Mouse (Mus musculus): ENCODE data around the gene Tmem163. TPM values are rescaled to one million over a fixed set of nuclear protein-coding genes. Genes with fewer than 3 reads are reported as not detected.

The Tmem163 gene
- polyA plus RNA-seq, 1 experiment from 2014 or later: 0.62 TPM

GRCm38 (mm10) chr1:127666221-127666620, 13.1 kb downstream of the Tmem163 start:
- Histone ChIP-seq H3K27me3 (ENCODE audit: control insufficient read depth, insufficient read depth, low read length) (no peaks in the 10 kb centered on the region), H3K36me3 (ENCODE audit: control insufficient read depth, insufficient read depth, low read length) (no peaks in the 10 kb centered on the region), H3K4me1 (ENCODE audit: control insufficient read depth, insufficient read depth, low read length) (no peaks in the 10 kb centered on the region), H3K27ac (ENCODE audit: low read depth, low read length) (no peak overlapping the region), H3K9me3 (ENCODE audit: control insufficient read depth, low read length) (no peaks in the 10 kb centered on the region), H3K9ac (ENCODE audit: low read depth, low read length) (no peak overlapping the region), H3K4me3 (ENCODE audit: low read length) (no peak overlapping the region), H3K4me2 (replicated peaks; ENCODE audit: low read depth, low read length) (no peak overlapping the region)
- no peak for ATAC-seq (ENCODE audit: low FRiP score, low TSS enrichment)
- WGBS: 77% methylated on average over 6 of the region's 6 CpGs

- no peaks in the 10 kb centered on the region for H3K9me3 ChIP-seq (ENCODE audit: control insufficient read depth, low read length)
- no peak overlapping the region for H3K9ac ChIP-seq (ENCODE audit: low read depth, low read length)
- no peaks in the 10 kb centered on the region for H3K36me3 ChIP-seq (ENCODE audit: control insufficient read depth, insufficient read depth, low read length)
- no peak overlapping the region for H3K27ac ChIP-seq (ENCODE audit: low read depth, low read length)
- no peaks in the 10 kb centered on the region for H3K4me1 ChIP-seq (ENCODE audit: control insufficient read depth, insufficient read depth, low read length)
- ATAC-seq (ENCODE audit: low FRiP score, low TSS enrichment): no peak
- no peak overlapping the region for H3K4me3 ChIP-seq (ENCODE audit: low read length)
- WGBS: 68% methylated on average over 13 of the region's 13 CpGs
- H3K4me2 ChIP-seq (replicated peaks; ENCODE audit: low read depth, low read length): no peak overlapping the region
- no peaks in the 10 kb centered on the region for H3K27me3 ChIP-seq (ENCODE audit: control insufficient read depth, insufficient read depth, low read length)
Observed at GRCm38 (mm10) chr1:127662385-127663068, 16.8 kb downstream of the Tmem163 start.

GRCm38 (mm10) chr1:127661118-127662012, 18.0 kb downstream of the Tmem163 start:
- H3K36me3 ChIP-seq (ENCODE audit: control insufficient read depth, insufficient read depth, low read length): no peaks in the 10 kb centered on the region
- ATAC-seq (ENCODE audit: low FRiP score, low TSS enrichment): 0 out of 2 replicates have a peak, but pooled peaks have one; percentile 43
- H3K9me3 ChIP-seq (ENCODE audit: control insufficient read depth, low read length): no peaks in the 10 kb centered on the region
- H3K27me3 ChIP-seq (ENCODE audit: control insufficient read depth, insufficient read depth, low read length): no peaks in the 10 kb centered on the region
- WGBS: 34% methylated on average over 13 of the region's 13 CpGs
- no peak overlapping the region for H3K9ac ChIP-seq (ENCODE audit: low read depth, low read length)
- H3K4me2 ChIP-seq (replicated peaks; ENCODE audit: low read depth, low read length): peak overlapping the region; percentile 24; the same call in 1 of the 2 replicates
- no peaks in the 10 kb centered on the region for H3K4me1 ChIP-seq (ENCODE audit: control insufficient read depth, insufficient read depth, low read length)
- H3K27ac ChIP-seq (ENCODE audit: low read depth, low read length): no peak overlapping the region
- no peak overlapping the region for H3K4me3 ChIP-seq (ENCODE audit: low read length)

GRCm38 (mm10) chr1:127651564-127651963, 27.8 kb downstream of the Tmem163 start:
- Histone ChIP-seq H3K27me3 (ENCODE audit: control insufficient read depth, insufficient read depth, low read length) (no peaks in the 10 kb centered on the region), H3K4me3 (ENCODE audit: low read length) (no peak overlapping the region), H3K36me3 (ENCODE audit: control insufficient read depth, insufficient read depth, low read length) (no peaks in the 10 kb centered on the region), H3K4me2 (replicated peaks; ENCODE audit: low read depth, low read length) (no peak overlapping the region), H3K9ac (ENCODE audit: low read depth, low read length) (no peak overlapping the region), H3K9me3 (ENCODE audit: control insufficient read depth, low read length) (no peaks in the 10 kb centered on the region), H3K4me1 (ENCODE audit: control insufficient read depth, insufficient read depth, low read length) (no peaks in the 10 kb centered on the region), H3K27ac (ENCODE audit: low read depth, low read length) (no peak overlapping the region)
- WGBS: 71% methylated on average over 2 of the region's 2 CpGs
- no peak for ATAC-seq (ENCODE audit: low FRiP score, low TSS enrichment)

GRCm38 (mm10) chr1:127642976-127643769, 36.2 kb downstream of the Tmem163 start:
- H3K36me3 ChIP-seq (ENCODE audit: control insufficient read depth, insufficient read depth, low read length): no peaks in the 10 kb centered on the region
- H3K9me3 ChIP-seq (ENCODE audit: control insufficient read depth, low read length): no peaks in the 10 kb centered on the region
- H3K27me3 ChIP-seq (ENCODE audit: control insufficient read depth, insufficient read depth, low read length): no peaks in the 10 kb centered on the region
- no peak overlapping the region for H3K27ac ChIP-seq (ENCODE audit: low read depth, low read length)
- H3K4me3 ChIP-seq (ENCODE audit: low read length): no peak overlapping the region
- no peak for ATAC-seq (ENCODE audit: low FRiP score, low TSS enrichment)
- H3K4me2 ChIP-seq (replicated peaks; ENCODE audit: low read depth, low read length): no peak overlapping the region
- H3K9ac ChIP-seq (ENCODE audit: low read depth, low read length): no peak overlapping the region
- H3K4me1 ChIP-seq (ENCODE audit: control insufficient read depth, insufficient read depth, low read length): no peaks in the 10 kb centered on the region
- WGBS: 86% methylated on average over 12 of the region's 12 CpGs

- WGBS: 44% methylated on average over 2 of the region's 2 CpGs
- H3K27me3 ChIP-seq (ENCODE audit: control insufficient read depth, insufficient read depth, low read length): no peaks in the 10 kb centered on the region
- no peak overlapping the region for H3K4me2 ChIP-seq (replicated peaks; ENCODE audit: low read depth, low read length)
- H3K9ac ChIP-seq (ENCODE audit: low read depth, low read length): no peak overlapping the region
- H3K9me3 ChIP-seq (ENCODE audit: control insufficient read depth, low read length): no peaks in the 10 kb centered on the region
- H3K36me3 ChIP-seq (ENCODE audit: control insufficient read depth, insufficient read depth, low read length): no peaks in the 10 kb centered on the region
- H3K4me1 ChIP-seq (ENCODE audit: control insufficient read depth, insufficient read depth, low read length): no peaks in the 10 kb centered on the region
- no peak overlapping the region for H3K27ac ChIP-seq (ENCODE audit: low read depth, low read length)
- no peak overlapping the region for H3K4me3 ChIP-seq (ENCODE audit: low read length)
- no peak for ATAC-seq (ENCODE audit: low FRiP score, low TSS enrichment)
Observed at GRCm38 (mm10) chr1:127637917-127638316, 41.4 kb downstream of the Tmem163 start.

- H3K27me3 ChIP-seq (ENCODE audit: control insufficient read depth, insufficient read depth, low read length): no peaks in the 10 kb centered on the region
- no peak for ATAC-seq (ENCODE audit: low FRiP score, low TSS enrichment)
- H3K27ac ChIP-seq (ENCODE audit: low read depth, low read length): no peak overlapping the region
- no peak overlapping the region for H3K9ac ChIP-seq (ENCODE audit: low read depth, low read length)
- H3K4me1 ChIP-seq (ENCODE audit: control insufficient read depth, insufficient read depth, low read length): no peaks in the 10 kb centered on the region
- H3K4me3 ChIP-seq (ENCODE audit: low read length): no peak overlapping the region
- H3K9me3 ChIP-seq (ENCODE audit: control insufficient read depth, low read length): no peaks in the 10 kb centered on the region
- H3K4me2 ChIP-seq (replicated peaks; ENCODE audit: low read depth, low read length): no peak overlapping the region
- H3K36me3 ChIP-seq (ENCODE audit: control insufficient read depth, insufficient read depth, low read length): no peaks in the 10 kb centered on the region
- 72% methylated on average over 7 of the region's 7 CpGs for WGBS
Observed at GRCm38 (mm10) chr1:127627151-127627550, 52.2 kb downstream of the Tmem163 start.

GRCm38 (mm10) chr1:127625577-127626362, 53.6 kb downstream of the Tmem163 start:
- Histone ChIP-seq H3K36me3 (ENCODE audit: control insufficient read depth, insufficient read depth, low read length) (no peaks in the 10 kb centered on the region), H3K27me3 (ENCODE audit: control insufficient read depth, insufficient read depth, low read length) (no peaks in the 10 kb centered on the region), H3K9me3 (ENCODE audit: control insufficient read depth, low read length) (no peaks in the 10 kb centered on the region), H3K9ac (ENCODE audit: low read depth, low read length) (no peak overlapping the region), H3K4me2 (replicated peaks; ENCODE audit: low read depth, low read length) (no peak overlapping the region), H3K27ac (ENCODE audit: low read depth, low read length) (no peak overlapping the region), H3K4me1 (ENCODE audit: control insufficient read depth, insufficient read depth, low read length) (no peaks in the 10 kb centered on the region), H3K4me3 (ENCODE audit: low read length) (no peak overlapping the region)
- WGBS: 49% methylated on average over 5 of the region's 5 CpGs
- peak; percentile 66; the same call in 1 of the 2 replicates for ATAC-seq (ENCODE audit: low FRiP score, low TSS enrichment)

Data from kidney, embryonic 14.5 days (tissue).